Mouse (Mus musculus) MEL (cell line): ENCODE data around the gene Dhx35. TPM values are rescaled to one million over a fixed set of nuclear protein-coding genes. Genes with fewer than 3 reads are reported as not detected.

Experiments used
- DNase-seq: peaks from one replicate; pipeline ENCODE4 v3.0.0; 2011; ENCODE audit warnings: low read depth, low spot score
- H3K27ac ChIP-seq: 2 replicates; pipeline ENCODE4 v1.5.1; 2012; ENCODE audit warnings: low read depth, mild to moderate bottlenecking, control low read depth, low read length, moderate library complexity; ENCODE audit not compliant: control insufficient read depth
- H3K27me3 ChIP-seq, 2 experiments: fragments of 150-350 bp in 1 of 2; sonication (generic) in 1 of 2; 2 replicates each; pipeline ENCODE4 v1.6.1; 2012; ENCODE audit warnings: low read length in 2 of 2, mild to moderate bottlenecking in 2 of 2, improper control_type of control experiment in 1 of 2, moderate library complexity in 1 of 2; ENCODE audit not compliant: insufficient read depth in 2 of 2, control insufficient read depth in 1 of 2
- H3K36me3 ChIP-seq, 2 experiments: 2 replicates each; pipeline ENCODE4 v1.6.1; 2012 to 2014; ENCODE audit warnings: low read length in 2 of 2, improper control_type of control experiment in 1 of 2, inconsistent platforms in 1 of 2, mild to moderate bottlenecking in 1 of 2; ENCODE audit not compliant: insufficient read depth in 2 of 2, control insufficient read depth in 1 of 2
- H3K4me1 ChIP-seq, 2 experiments: fragments of 150-350 bp in 1 of 2; sonication (generic) in 1 of 2; 2 replicates each; pipeline ENCODE4 v1.6.1; 2012; ENCODE audit warnings: low read length in 2 of 2, improper control_type of control experiment in 1 of 2, mild to moderate bottlenecking in 1 of 2; ENCODE audit not compliant: insufficient read depth in 2 of 2, control insufficient read depth in 1 of 2
- H3K4me3 ChIP-seq, 2 experiments: fragments of 150-350 bp in 1 of 2; sonication (generic) in 1 of 2; 2 replicates each; pipeline ENCODE4 v1.5.1; 2012; ENCODE audit warnings: low read depth in 2 of 2, low read length in 2 of 2, mild to moderate bottlenecking in 2 of 2, moderate library complexity in 2 of 2, control low read depth in 1 of 2, improper control_type of control experiment in 1 of 2; ENCODE audit not compliant: control insufficient read depth in 1 of 2, insufficient read depth in 1 of 2
- H3K79me2 ChIP-seq: 2 replicates; pipeline ENCODE4 v1.6.1; 2012; ENCODE audit warnings: mild to moderate bottlenecking, low read length, moderate library complexity; ENCODE audit not compliant: control insufficient read depth, poor library complexity, insufficient read depth
- H3K9ac ChIP-seq: 2 replicates; pipeline ENCODE4 v1.6.1; 2012; ENCODE audit warnings: low read depth, mild to moderate bottlenecking, control low read depth, low read length, moderate library complexity; ENCODE audit not compliant: control insufficient read depth, poor library complexity, severe bottlenecking
- H3K9me3 ChIP-seq: fragments of 150-350 bp; sonication (generic); replicated peaks from 2 replicates; pipeline ENCODE4 v1.6.1; 2012; ENCODE audit warnings: mild to moderate bottlenecking, low read length, improper control_type of control experiment, moderate library complexity; ENCODE audit not compliant: insufficient read depth
- E2F4 ChIP-seq: IDR thresholded peaks from 2 replicates; pipeline ENCODE4 v1.6.1; 2011; ENCODE audit warnings: low read depth, low read length, improper control_type of control experiment, borderline replicate concordance
- JUND ChIP-seq: IDR thresholded peaks from 2 replicates; pipeline ENCODE4 v1.6.1; 2011; ENCODE audit warnings: low read depth, mild to moderate bottlenecking, improper control_type of control experiment, low read length
- MAX ChIP-seq: IDR thresholded peaks from 2 replicates; pipeline ENCODE4 v1.6.1; 2011; ENCODE audit warnings: low read length, improper control_type of control experiment
- MAZ ChIP-seq: IDR thresholded peaks from 2 replicates; pipeline ENCODE4 v1.6.1; 2012; ENCODE audit warnings: low read depth, mild to moderate bottlenecking, inconsistent platforms, low read length, improper control_type of control experiment
- MEF2A ChIP-seq: IDR thresholded peaks from 2 replicates; pipeline ENCODE4 v1.6.1; 2014; ENCODE audit warnings: low read depth, mild to moderate bottlenecking, inconsistent platforms, low read length, improper control_type of control experiment; ENCODE audit not compliant: poor library complexity, insufficient replicate concordance, severe bottlenecking; ENCODE audit errors: extremely low read depth
- MYC ChIP-seq: IDR thresholded peaks from 2 replicates; pipeline ENCODE4 v1.6.1; 2011; ENCODE audit warnings: low read depth, mild to moderate bottlenecking, low read length, improper control_type of control experiment, moderate library complexity
- NELFE ChIP-seq: IDR thresholded peaks from 2 replicates; pipeline ENCODE4 v1.6.1; 2011; ENCODE audit warnings: low read depth, low read length, improper control_type of control experiment
- SIN3A ChIP-seq: IDR thresholded peaks from 2 replicates; pipeline ENCODE4 v1.6.1; 2012; ENCODE audit warnings: low read length, improper control_type of control experiment, inconsistent platforms
- TBP ChIP-seq: IDR thresholded peaks from 2 replicates; pipeline ENCODE4 v1.8.0; 2011; ENCODE audit warnings: low read depth, low read length, improper control_type of control experiment
- TCF12 ChIP-seq: IDR thresholded peaks from 2 replicates; pipeline ENCODE4 v1.6.1; 2014; ENCODE audit warnings: low read depth, mild to moderate bottlenecking, inconsistent platforms, low read length, improper control_type of control experiment, moderate library complexity
- USF1 ChIP-seq: IDR thresholded peaks from 2 replicates; pipeline ENCODE4 v1.6.1; 2014; ENCODE audit warnings: low read depth, mild to moderate bottlenecking, inconsistent platforms, low read length, improper control_type of control experiment, moderate library complexity
- USF2 ChIP-seq, 2 experiments: IDR thresholded peaks; 2 replicates each; pipeline ENCODE4 v1.6.1; 2011 to 2012; ENCODE audit warnings: improper control_type of control experiment in 2 of 2, low read length in 2 of 2, borderline replicate concordance in 1 of 2, inconsistent platforms in 1 of 2, low read depth in 1 of 2, mild to moderate bottlenecking in 1 of 2; ENCODE audit not compliant: insufficient read depth in 1 of 2
- polyA plus RNA-seq, 2 experiments: library from polyadenylated mRNA; stranded (reverse) in 1 of 2; unstranded in 1 of 2; fragments of >175 nt in 1 of 2; fragments of >200 nt in 1 of 2; gene quantifications; 2 replicates each; pipeline versions ENCODE4 v1.2.1 to v1.2.4; 2012; ENCODE audit warnings: low replicate concordance in 2 of 2, low read depth in 1 of 2; ENCODE audit not compliant: insufficient read length in 2 of 2, insufficient read depth in 1 of 2, missing spikeins in 1 of 2
- total RNA-seq: library from RNA; depleted of rRNA; stranded (reverse); fragments of 300-350 nt; gene quantifications from 2 replicates; pipeline ENCODE4 v1.2.3, GENCODE M21; 2012

The Dhx35 gene
- total and polyA plus RNA-seq, 3 experiments: 18.5 to 23.6 TPM; not detected in 1

DNA sequence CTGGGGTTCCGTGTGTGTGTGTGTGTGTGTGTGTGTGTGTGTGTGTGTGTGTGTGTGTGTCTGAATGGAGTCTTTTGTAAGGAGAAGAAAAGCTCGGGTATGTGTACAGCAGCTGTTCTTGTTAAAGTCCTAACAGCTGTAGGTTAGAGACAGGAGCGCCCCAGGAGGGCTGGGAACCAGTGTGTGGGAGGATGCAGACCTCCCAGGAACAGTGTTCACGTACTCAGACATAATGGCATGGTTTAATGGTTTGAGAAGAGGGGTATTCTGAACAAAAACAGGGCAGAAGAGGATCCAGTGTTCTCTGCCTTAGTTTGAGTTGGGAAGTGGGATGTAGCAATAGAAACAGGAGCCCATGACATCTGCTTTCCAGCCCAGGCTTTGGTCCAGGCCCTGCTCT lies 4.7 kb downstream of the Dhx35 start:
- H3K79me2 ChIP-seq: peaks cover 6% of the 10 kb centered on the region
- H3K4me1 ChIP-seq: no peaks in the 10 kb centered on the region
- DNase-seq: no peak
- no peaks in the 10 kb centered on the region for H3K9me3 ChIP-seq
- no peak for TF ChIP-seq TCF12
- peaks cover 0 to 3% of the 10 kb centered on the region in 2 experiments; a peak in 2 of 4 replicates for H3K36me3 ChIP-seq
- H3K27ac ChIP-seq: no peak overlapping the region
- H3K9ac ChIP-seq: no peak overlapping the region
- no peaks in the 10 kb centered on the region for H3K27me3 ChIP-seq
- no peak overlapping the region for H3K4me3 ChIP-seq

DNA sequence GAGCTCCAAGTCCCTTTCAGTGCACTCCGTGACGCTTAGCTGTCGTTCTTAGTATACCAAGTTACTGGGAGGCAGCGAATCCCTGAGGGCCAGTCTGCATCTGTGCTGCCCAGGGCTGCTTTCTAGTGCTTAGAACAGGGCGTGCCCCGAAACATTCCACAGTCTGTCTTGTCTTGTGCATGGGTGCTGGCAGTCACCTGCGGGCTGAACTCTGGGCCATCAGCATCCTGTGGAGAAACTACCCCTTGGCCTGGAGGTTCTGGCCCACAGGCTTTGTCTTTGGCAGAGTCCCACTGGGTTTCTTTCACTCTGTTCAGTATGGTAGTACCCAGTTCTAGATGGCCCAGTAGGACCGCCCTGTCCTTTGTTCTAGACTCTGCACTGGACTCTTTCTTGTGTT lies 6.2 kb downstream of the Dhx35 start:
- no peak overlapping the region for H3K27ac ChIP-seq
- no peak for DNase-seq
- no peaks in the 10 kb centered on the region; a peak in 1 of 4 replicates for H3K36me3 ChIP-seq

DNA sequence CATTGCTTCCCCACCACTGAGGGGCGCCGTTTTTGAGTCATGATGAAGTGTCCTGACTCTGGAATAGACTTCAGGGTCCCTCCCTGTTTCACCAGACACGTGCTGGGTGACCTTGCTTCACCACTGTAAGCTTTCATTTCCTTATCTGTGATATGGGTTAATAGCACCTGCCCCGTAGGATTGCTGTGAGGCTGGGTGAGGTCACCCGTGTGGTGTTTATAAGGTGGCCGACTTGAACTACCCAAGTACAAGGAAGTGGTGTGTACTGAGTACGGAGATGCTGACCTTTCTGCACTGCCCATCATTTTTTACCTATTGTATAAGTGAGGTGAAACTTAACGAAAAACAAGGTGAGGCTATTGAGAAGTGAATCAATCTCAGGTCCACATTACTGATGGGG lies 9.0 kb downstream of the Dhx35 start:
- no peaks in the 10 kb centered on the region for H3K4me1 ChIP-seq
- no peaks in the 10 kb centered on the region; the same call in 1 of the 2 replicates for H3K79me2 ChIP-seq
- H3K9ac ChIP-seq: no peak overlapping the region
- no peak overlapping the region for H3K4me3 ChIP-seq
- no peaks in the 10 kb centered on the region for H3K27me3 ChIP-seq
- DNase-seq: no peak
- H3K27ac ChIP-seq: no peak overlapping the region
- no peaks in the 10 kb centered on the region for H3K9me3 ChIP-seq
- H3K36me3 ChIP-seq: no peaks in the 10 kb centered on the region
- TF ChIP-seq JUND (no peak), MAX (no peak), SIN3A (no peak), NELFE (no peak), MYC (no peak), USF1 (no peak), TBP (no peak), USF2 (IDR thresholded peaks at IDR 0.05; ENCODE audit: borderline replicate concordance in 1 of 2, insufficient read depth in 1 of 2, low read depth in 1 of 2, low read length in 2 of 2) (no peak)
- TF ChIP-seq, all 39 proteins: peak for 0

More for the DNA sequence above, 6.2 kb downstream of the Dhx35 start:
- no peaks in the 10 kb centered on the region for H3K4me1 ChIP-seq
- H3K4me3 ChIP-seq: no peak overlapping the region
- no peak overlapping the region for H3K9ac ChIP-seq
- H3K79me2 ChIP-seq: peaks cover 2% of the 10 kb centered on the region; the same call in 1 of the 2 replicates
- H3K9me3 ChIP-seq: no peaks in the 10 kb centered on the region
- H3K27me3 ChIP-seq: no peaks in the 10 kb centered on the region
- no peak for TF ChIP-seq MYC
- no peak for TF ChIP-seq MEF2A
- no peak for TF ChIP-seq TBP
- no peak for TF ChIP-seq MAZ
- no peak for TF ChIP-seq USF2 (IDR thresholded peaks at IDR 0.05; ENCODE audit: borderline replicate concordance in 1 of 2, insufficient read depth in 1 of 2, low read depth in 1 of 2, low read length in 2 of 2)
- no peak for TF ChIP-seq E2F4
